Mouse (Mus musculus): ENCODE measurements around the gene Uhrf2.
"Not testable (repeated sequence)": the region's sequence is repeated elsewhere in the genome, so short reads cannot be mapped to it uniquely, and the experiment has no call there.

The Uhrf2 gene

GRCm38 (mm10) chr19:30029894-30030635, at the start of gene Uhrf2:
Gene Uhrf2, plus strand, starts transcription at chr19:30030513.
- peak; percentile 95 for DNase-seq

- DNase-seq: peak; percentile 96
These were observed 45.9 kb upstream of the Uhrf2 start for GRCm38 (mm10) chr19:29984208-29985005.

- DNase-seq: no peak
These were observed 43.7 kb upstream of the Uhrf2 start for GRCm38 (mm10) chr19:29986464-29987091.

GRCm38 (mm10) chr19:30000406-30001365, 29.6 kb upstream of the Uhrf2 start:
- DNase-seq: no peak

- no peak for DNase-seq
These were observed 28.8 kb upstream of the Uhrf2 start for GRCm38 (mm10) chr19:30001550-30001949.

GRCm38 (mm10) chr19:30003621-30004020, 26.7 kb upstream of the Uhrf2 start, which contains the start of gene Trpd52l3:
Gene Trpd52l3, plus strand, starts transcription at chr19:30003790.
- DNase-seq: no peak

- no peak for DNase-seq
These were observed 23.9 kb upstream of the Uhrf2 start for GRCm38 (mm10) chr19:30006371-30006770.

GRCm38 (mm10) chr19:30010520-30011296, 19.6 kb upstream of the Uhrf2 start:
- no peak for DNase-seq

GRCm38 (mm10) chr19:30014331-30014730, 16.0 kb upstream of the Uhrf2 start:
- no peak for DNase-seq

GRCm38 (mm10) chr19:30016156-30016555, 14.2 kb upstream of the Uhrf2 start:
- peak; percentile 62 for DNase-seq

GRCm38 (mm10) chr19:30023419-30023818, 6.9 kb upstream of the Uhrf2 start:
- DNase-seq: not testable (repeated sequence)

- no peak for DNase-seq
These were observed 1.2 kb upstream of the Uhrf2 start for GRCm38 (mm10) chr19:30029002-30029710.

GRCm38 (mm10) chr19:30030636-30031467, 539 bp downstream of the Uhrf2 start:
- no peak for DNase-seq

- DNase-seq: peak; percentile 31
These were observed 1.2 kb downstream of the Uhrf2 start for GRCm38 (mm10) chr19:30031468-30031931.

- DNase-seq: no peak
These were observed 1.9 kb downstream of the Uhrf2 start for GRCm38 (mm10) chr19:30032206-30032605.

GRCm38 (mm10) chr19:30035361-30035760, 5.0 kb downstream of the Uhrf2 start:
- DNase-seq: no peak

GRCm38 (mm10) chr19:30043691-30044090, 13.4 kb downstream of the Uhrf2 start:
- no peak for DNase-seq

GRCm38 (mm10) chr19:30044630-30045029, 14.3 kb downstream of the Uhrf2 start:
- DNase-seq: no peak

GRCm38 (mm10) chr19:30045857-30046256, 15.5 kb downstream of the Uhrf2 start:
- DNase-seq: peak; percentile 28

GRCm38 (mm10) chr19:30050584-30050983, 20.3 kb downstream of the Uhrf2 start:
- DNase-seq: no peak

All from kidney, adult 9 months (tissue).